Comparison of ENCODE assay signal across 8 mouse cellular contexts in the genomic region with DNA sequence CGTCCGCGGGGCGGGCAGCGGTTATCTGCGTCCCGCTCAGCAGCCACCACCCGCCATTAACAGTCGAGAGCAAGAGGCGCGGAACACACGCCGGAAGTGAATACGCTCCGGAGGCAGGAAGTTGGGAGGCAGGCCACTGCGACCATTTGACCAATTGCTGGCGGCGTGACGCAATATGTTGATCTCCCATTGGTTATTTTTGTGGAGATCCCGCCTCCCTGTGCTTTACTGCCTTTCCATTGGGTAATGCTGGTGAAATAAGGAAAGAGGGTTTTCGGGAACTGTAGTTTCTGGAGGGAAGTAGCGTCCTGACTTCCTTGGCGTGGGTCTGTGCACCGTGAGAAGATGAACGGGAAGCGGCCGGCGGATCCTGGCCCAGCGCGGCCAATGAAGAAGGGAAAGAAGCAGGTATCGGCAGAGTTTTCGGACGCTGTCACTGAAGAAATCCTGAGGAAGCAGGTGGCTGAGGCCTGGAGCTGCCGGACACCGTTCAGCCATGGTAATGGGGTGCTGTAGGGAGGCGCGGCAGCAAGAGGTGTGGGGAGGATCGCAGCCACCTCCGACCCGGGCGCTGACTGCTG. TPM values are rescaled to one million over a fixed set of nuclear protein-coding genes. Genes with fewer than 3 reads are reported as not detected.
DNase-seq lines count a peak whose midpoint lies in the region; ATAC-seq and TF ChIP-seq lines count a peak whose summit lies in the region.

Gene Nudt21, minus strand, starts transcription at position 88 of the 581 bp plus-strand sequence.
Gene Ogfod1, plus strand, starts transcription at position 255 of the 581 bp plus-strand sequence.

- peak within 1 kb of the TSS; percentile 66 for H3K4me2 ChIP-seq in embryonic facial prominence, embryonic 15.5 days (replicated peaks)
- H3K4me2 ChIP-seq in limb, embryonic 14.5 days (replicated peaks; ENCODE audit: low read depth, low read length, severe bottlenecking): peak within 1 kb of the TSS; percentile 76
- H3K4me2 ChIP-seq in midbrain, postnatal 0 days (ENCODE audit: low read depth, low read length, poor library complexity, severe bottlenecking): peak within 1 kb of the TSS; percentile 78

- peak; percentile 99 for ATAC-seq in embryonic facial prominence, embryonic 15.5 days (ENCODE audit: insufficient number of reproducible peaks, low FRiP score, low TSS enrichment, low read depth)
- ATAC-seq in limb, embryonic 14.5 days (ENCODE audit: low FRiP score, low read depth): peak; percentile 100
- ATAC-seq in midbrain, postnatal 0 days (ENCODE audit: low FRiP score): peak; percentile 99

- no peaks in the 10 kb centered on the region for H3K36me3 ChIP-seq in embryonic facial prominence, embryonic 15.5 days
- H3K36me3 ChIP-seq in limb, embryonic 14.5 days (ENCODE audit: control insufficient read depth, insufficient read depth, low read length): no peaks in the 10 kb centered on the region
- peaks cover 6% of the 10 kb centered on the region; the same call in 1 of the 2 replicates for H3K36me3 ChIP-seq in midbrain, postnatal 0 days (ENCODE audit: insufficient read depth, low read length)

- peak within 1 kb of the TSS; percentile 39 for H3K9ac ChIP-seq in embryonic facial prominence, embryonic 15.5 days
- H3K9ac ChIP-seq in limb, embryonic 14.5 days (ENCODE audit: low read depth, low read length, severe bottlenecking): peak within 1 kb of the TSS; percentile 67
- H3K9ac ChIP-seq in midbrain, postnatal 0 days (replicated peaks; ENCODE audit: low read length, poor library complexity, severe bottlenecking): peak within 1 kb of the TSS; percentile 70

- H3K27ac ChIP-seq in bone marrow, adult 2 months (ENCODE audit: control insufficient read depth, insufficient read depth, low read depth, low read length, poor library complexity): peak within 1 kb of the TSS; percentile 80
- peak within 1 kb of the TSS; percentile 90 for H3K27ac ChIP-seq in embryonic facial prominence, embryonic 15.5 days (replicated peaks)
- peak within 1 kb of the TSS; percentile 49; the same call in 1 of the 2 replicates for H3K27ac ChIP-seq in limb, embryonic 14.5 days (replicated peaks; ENCODE audit: low read depth, low read length)
- peak within 1 kb of the TSS; percentile 68 for H3K27ac ChIP-seq in midbrain, postnatal 0 days (ENCODE audit: low read depth, low read length)

- H3K4me1 ChIP-seq in bone marrow, adult 2 months (ENCODE audit: control insufficient read depth, insufficient read depth, low read length): peaks cover 2% of the 10 kb centered on the region; the same call in 1 of the 2 replicates
- H3K4me1 ChIP-seq in embryonic facial prominence, embryonic 15.5 days: peaks cover 20% of the 10 kb centered on the region
- H3K4me1 ChIP-seq in limb, embryonic 14.5 days (ENCODE audit: control insufficient read depth, insufficient read depth, low read length): peaks cover 18% of the 10 kb centered on the region
- peaks cover 7% of the 10 kb centered on the region for H3K4me1 ChIP-seq in midbrain, postnatal 0 days (ENCODE audit: insufficient read depth, low read length)

- under 1% methylated on average over 41 of the region's 41 CpGs for WGBS in bone marrow, adult 2 months
- WGBS in embryonic facial prominence, embryonic 15.5 days: under 1% methylated on average over 41 of the region's 41 CpGs
- under 1% methylated on average over 36 of the region's 41 CpGs for WGBS in limb, embryonic 14.5 days
- 0% methylated on average over 41 of the region's 41 CpGs for WGBS in midbrain, postnatal 0 days

- H3K27me3 ChIP-seq in embryonic facial prominence, embryonic 15.5 days: no peaks in the 10 kb centered on the region
- H3K27me3 ChIP-seq in limb, embryonic 14.5 days (ENCODE audit: control insufficient read depth, insufficient read depth, low read length): no peaks in the 10 kb centered on the region
- H3K27me3 ChIP-seq in midbrain, postnatal 0 days (ENCODE audit: insufficient read depth, low read length): no peaks in the 10 kb centered on the region

- peak within 1 kb of the TSS; percentile 97 for H3K4me3 ChIP-seq in bone marrow, adult 2 months (replicated peaks; ENCODE audit: control insufficient read depth, low read depth, low read length)
- peak within 1 kb of the TSS; percentile 64 for H3K4me3 ChIP-seq in embryonic facial prominence, embryonic 15.5 days (replicated peaks)
- peak within 1 kb of the TSS; percentile 76 for H3K4me3 ChIP-seq in limb, embryonic 14.5 days (replicated peaks; ENCODE audit: low read length)
- H3K4me3 ChIP-seq in midbrain, postnatal 0 days (ENCODE audit: low read depth, low read length): peak within 1 kb of the TSS; percentile 84

- no peak for TF ChIP-seq CTCF in bone marrow, adult 2 months (IDR thresholded peaks at IDR 0.05; ENCODE audit: control insufficient read depth, insufficient read depth, low read length)
- TF ChIP-seq CTCF in midbrain, postnatal 0 days (IDR thresholded peaks at IDR 0.05): no peak

- H3K9me3 ChIP-seq in embryonic facial prominence, embryonic 15.5 days (replicated peaks): no peaks in the 10 kb centered on the region
- no peaks in the 10 kb centered on the region for H3K9me3 ChIP-seq in limb, embryonic 14.5 days (ENCODE audit: control insufficient read depth, low read length)
- no peaks in the 10 kb centered on the region for H3K9me3 ChIP-seq in midbrain, postnatal 0 days (ENCODE audit: low read length)

- DNase-seq in 416B (ENCODE audit: low read depth): peak; percentile 99
- DNase-seq in heart, adult 8-10 months (ENCODE audit: low spot score): peak; percentile 98
- DNase-seq in kidney, adult 9 months: peak; percentile 99
- peak; percentile 100 for DNase-seq in limb, embryonic 14.5 days (ENCODE audit: low spot score)
- peak; percentile 99 for DNase-seq in midbrain, postnatal 0 days (ENCODE audit: low spot score)
- DNase-seq in spleen, postnatal 14 days (ENCODE audit: low spot score in 2 of 2): peak; percentile 84 to 89

- no peak; the same call in 1 of the 2 replicates for TF ChIP-seq POLR2A in bone marrow, adult 2 months (IDR thresholded peaks at IDR 0.05; ENCODE audit: borderline replicate concordance, control insufficient read depth, low read depth, low read length)
- 0 out of 2 replicates have a peak, but pooled peaks have one; percentile 41 for TF ChIP-seq POLR2A in limb, embryonic 14.5 days (IDR thresholded peaks at IDR 0.05; ENCODE audit: borderline replicate concordance, extremely low read depth, insufficient read depth, insufficient read length)

RNA-seq across cellular contexts. Expression of gene Nudt21, which starts in this region (rescaled TPM):
- polyA plus RNA-seq in bone marrow, adult 2 months (2011; ENCODE audit: insufficient read depth, insufficient read length, low replicate concordance, missing spikeins): 71.4 and 118 TPM in 2 replicates
- 95.0 and 103 TPM in 2 replicates for polyA plus RNA-seq in embryonic facial prominence, embryonic 15.5 days (2015; fragmentation: Nextera tagmentation; extraction: Ambion mirVana)
- total RNA-seq in heart, adult 8-10 months (2022): 10 to 100 TPM; 20.0 to 25.1 (median 20.9) TPM
- 47.2 and 79.3 TPM in 2 replicates for polyA plus RNA-seq in limb, embryonic 14.5 days (2012; rRNA removed)
- polyA plus RNA-seq in limb, embryonic 14.5 days (2014; fragmentation: Nextera tagmentation; extraction: Ambion mirVana): 117 and 118 TPM in 2 replicates
- 61.5 and 82.5 TPM in 2 replicates for total RNA-seq in midbrain, postnatal 0 days (2014; rRNA removed)
- 90.1 and 92.3 TPM in 2 replicates for polyA plus RNA-seq in midbrain, postnatal 0 days (2015; fragmentation: Nextera tagmentation; extraction: Ambion mirVana)

RNA-seq across cellular contexts. Expression of gene Ogfod1, which starts in this region (rescaled TPM):
- 1.1 and 3.1 TPM in 2 replicates for polyA plus RNA-seq in bone marrow, adult 2 months (2011; ENCODE audit: insufficient read depth, insufficient read length, low replicate concordance, missing spikeins)
- polyA plus RNA-seq in embryonic facial prominence, embryonic 15.5 days (2015; fragmentation: Nextera tagmentation; extraction: Ambion mirVana): 12.4 and 16.1 TPM in 2 replicates
- 10 to 100 TPM; 27.0 to 38.4 (median 30.2) TPM for total RNA-seq in heart, adult 8-10 months (2022)
- 13.4 and 13.5 TPM in 2 replicates for polyA plus RNA-seq in limb, embryonic 14.5 days (2012; rRNA removed)
- polyA plus RNA-seq in limb, embryonic 14.5 days (2014; fragmentation: Nextera tagmentation; extraction: Ambion mirVana): 17.3 and 18.7 TPM in 2 replicates
- 17.3 and 20.1 TPM in 2 replicates for total RNA-seq in midbrain, postnatal 0 days (2014; rRNA removed)
- 7.8 and 8.9 TPM in 2 replicates for polyA plus RNA-seq in midbrain, postnatal 0 days (2015; fragmentation: Nextera tagmentation; extraction: Ambion mirVana)

Comparison
In these comparisons a context has a peak if more than half of its experiments do, and no peak if none do; other contexts are left out.
1. Peak in every context shown above with its lines: DNase-seq, ATAC-seq, H3K4me3 ChIP-seq and H3K27ac ChIP-seq.